Mouse (Mus musculus): ENCODE results near the gene Sec24a. TPM values are rescaled to one million over a fixed set of nuclear protein-coding genes. Genes with fewer than 3 reads are reported as not detected.

Sec24a gene
- 22.7 and 25.8 TPM in 2 replicates for polyA plus RNA-seq (2012)

DNA sequence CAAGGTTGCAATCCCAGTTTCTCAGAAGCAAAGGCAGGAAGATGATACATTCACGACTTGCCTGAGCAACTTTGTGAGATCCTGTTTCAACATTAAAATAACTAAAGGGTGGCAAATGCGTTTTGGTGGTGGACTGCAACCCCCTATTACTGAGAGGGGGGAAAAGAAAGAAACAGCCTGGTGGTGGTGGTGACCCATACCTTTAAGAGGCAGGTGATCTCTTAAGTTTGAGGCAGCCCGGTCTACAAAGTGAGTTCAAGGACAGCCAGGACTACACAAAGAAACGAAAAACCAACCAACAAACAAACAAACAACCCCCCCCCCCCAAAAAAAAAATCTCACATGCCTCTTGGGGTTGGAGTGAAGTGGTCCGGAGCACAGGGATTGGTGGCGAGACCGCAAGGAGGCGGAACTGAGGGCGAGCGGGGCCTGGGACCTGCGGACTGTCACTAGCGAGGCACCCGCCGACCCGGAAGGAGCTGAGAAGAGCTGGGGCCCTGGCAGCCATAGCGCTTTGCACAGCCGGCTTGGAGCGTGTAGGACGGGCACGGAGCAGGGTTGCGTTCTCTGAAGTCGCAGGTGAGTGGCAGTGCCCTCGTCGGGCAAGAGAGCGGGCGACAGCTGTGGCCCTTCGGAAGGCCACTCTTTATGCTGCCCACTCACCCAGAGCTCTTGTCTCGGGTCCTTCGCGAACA, at the start of gene Sec24a, which contains the start of gene Sar1b:
Gene Sec24a (minus strand): TSS at position 422 of the 695 bp plus-strand sequence.
Gene Sar1b (plus strand): TSS at position 475 of the 695 bp plus-strand sequence.
- TF ChIP-seq GATA1 (IDR thresholded peaks at IDR 0.05; ENCODE audit: low read length) = no peak

DNA sequence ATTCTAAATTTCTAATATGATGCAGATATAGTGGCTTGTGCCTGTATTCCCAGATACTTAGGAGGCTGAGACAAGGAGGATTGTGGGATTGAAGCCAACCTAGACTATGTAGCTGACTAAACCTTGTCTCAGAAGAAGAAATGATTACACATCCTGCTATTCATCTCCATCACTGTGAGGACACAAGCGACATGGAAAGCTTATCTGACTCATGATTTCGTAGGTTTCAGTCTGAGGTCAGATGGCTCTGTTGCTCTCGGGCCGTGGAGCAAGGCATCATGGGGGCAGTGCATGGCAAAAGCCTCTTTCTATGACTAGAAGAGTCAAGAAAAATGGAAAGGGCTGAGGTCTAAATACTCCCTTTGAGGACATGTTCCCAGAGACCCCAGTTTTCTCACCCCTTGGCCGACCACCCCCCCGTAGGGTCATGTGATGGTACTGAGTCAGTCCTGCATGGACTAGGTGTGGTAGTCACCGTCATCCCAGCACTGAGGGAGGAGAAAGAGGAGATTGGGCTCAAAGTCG, 48.6 kb upstream of the Sec24a start:
- no peak for TF ChIP-seq GATA1 (IDR thresholded peaks at IDR 0.05; ENCODE audit: low read length)

DNA sequence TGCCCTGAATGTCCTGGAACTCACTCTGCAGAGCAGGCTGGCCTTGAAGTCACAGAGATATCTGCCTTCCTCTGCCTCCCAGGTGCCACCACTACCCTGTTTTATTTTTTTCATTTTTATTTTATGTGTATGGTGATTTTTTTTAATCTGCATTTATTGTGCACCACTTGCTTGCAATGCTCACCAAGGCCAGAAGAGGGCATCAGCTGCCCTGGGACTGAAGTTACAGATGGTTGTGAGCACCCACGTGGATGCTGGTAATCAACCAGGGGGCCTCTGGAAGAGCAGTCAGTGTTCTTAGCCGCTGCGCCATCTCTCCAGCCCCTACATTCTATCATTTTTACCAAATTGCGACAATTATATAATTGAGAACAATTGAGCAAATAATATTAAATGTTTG, 47.8 kb upstream of the Sec24a start:
- TF ChIP-seq GATA1 (IDR thresholded peaks at IDR 0.05; ENCODE audit: low read length) = no peak

DNA sequence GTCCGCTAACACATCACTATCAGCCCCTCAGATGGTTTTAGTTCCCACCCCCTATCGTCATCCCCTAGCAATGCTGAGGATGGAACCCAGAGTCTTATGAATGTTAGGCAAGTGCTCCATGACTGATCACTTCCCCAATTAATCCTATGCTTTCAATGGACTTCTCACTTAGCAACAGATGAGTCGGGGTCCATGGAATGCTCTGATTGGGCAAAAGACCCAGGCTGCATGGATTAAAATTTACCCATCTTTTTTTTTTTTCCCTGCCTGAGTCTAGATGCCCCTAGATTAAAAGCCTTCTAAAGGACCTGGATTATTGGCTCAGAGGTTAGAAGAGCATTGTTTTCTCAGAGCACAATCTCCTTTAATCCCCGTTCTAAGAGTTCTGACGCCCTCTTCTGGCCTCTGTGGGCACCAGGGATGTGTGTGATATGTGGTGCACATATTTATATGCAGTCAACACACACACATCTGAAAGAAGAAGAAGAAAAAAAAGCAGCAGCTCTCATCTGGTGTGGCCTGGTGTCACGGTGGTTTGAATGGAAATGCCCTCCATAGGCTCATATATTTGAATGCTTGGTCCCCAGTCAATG, 46.3 kb upstream of the Sec24a start:
- TF ChIP-seq GATA1 (IDR thresholded peaks at IDR 0.05; ENCODE audit: low read length) = no peak

DNA sequence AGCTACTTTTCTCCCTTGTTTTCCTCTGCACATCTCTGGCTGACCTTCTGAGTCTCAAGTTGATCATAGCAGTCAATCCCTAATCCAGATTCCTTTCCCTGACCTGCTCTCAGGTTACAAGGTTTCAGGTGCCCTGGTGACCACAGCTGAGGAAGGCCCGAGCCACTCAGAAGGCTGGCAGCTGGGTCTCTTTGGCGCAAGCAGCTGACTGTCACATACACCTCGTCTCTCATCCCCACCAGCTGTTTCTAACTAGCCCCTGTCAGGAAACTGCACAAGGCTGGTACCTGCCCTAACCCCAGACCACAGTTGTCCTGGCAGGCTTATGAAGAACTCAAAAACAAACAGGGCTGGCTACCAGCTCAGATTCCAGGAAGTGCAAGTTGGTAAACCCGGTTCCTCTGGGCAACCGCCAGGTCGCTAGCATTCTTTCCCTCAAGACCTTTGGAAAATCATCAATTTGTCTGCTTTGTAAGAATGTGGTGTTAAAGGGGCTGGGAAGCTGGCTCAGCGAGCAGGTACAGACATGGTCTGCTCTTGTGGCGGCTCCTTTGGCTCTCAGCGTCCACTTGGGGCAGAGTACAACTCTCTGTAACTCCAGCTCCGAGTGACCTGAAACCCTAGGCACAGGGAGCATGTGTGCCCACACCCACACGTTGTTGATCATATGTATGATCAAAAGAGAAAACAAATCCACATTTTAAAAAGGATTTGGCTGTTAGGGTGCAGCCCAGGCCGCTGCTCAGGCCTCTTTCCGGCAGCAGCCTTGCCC, 43.9 kb upstream of the Sec24a start:
- TF ChIP-seq GATA1 (IDR thresholded peaks at IDR 0.05; ENCODE audit: low read length) = no peak

DNA sequence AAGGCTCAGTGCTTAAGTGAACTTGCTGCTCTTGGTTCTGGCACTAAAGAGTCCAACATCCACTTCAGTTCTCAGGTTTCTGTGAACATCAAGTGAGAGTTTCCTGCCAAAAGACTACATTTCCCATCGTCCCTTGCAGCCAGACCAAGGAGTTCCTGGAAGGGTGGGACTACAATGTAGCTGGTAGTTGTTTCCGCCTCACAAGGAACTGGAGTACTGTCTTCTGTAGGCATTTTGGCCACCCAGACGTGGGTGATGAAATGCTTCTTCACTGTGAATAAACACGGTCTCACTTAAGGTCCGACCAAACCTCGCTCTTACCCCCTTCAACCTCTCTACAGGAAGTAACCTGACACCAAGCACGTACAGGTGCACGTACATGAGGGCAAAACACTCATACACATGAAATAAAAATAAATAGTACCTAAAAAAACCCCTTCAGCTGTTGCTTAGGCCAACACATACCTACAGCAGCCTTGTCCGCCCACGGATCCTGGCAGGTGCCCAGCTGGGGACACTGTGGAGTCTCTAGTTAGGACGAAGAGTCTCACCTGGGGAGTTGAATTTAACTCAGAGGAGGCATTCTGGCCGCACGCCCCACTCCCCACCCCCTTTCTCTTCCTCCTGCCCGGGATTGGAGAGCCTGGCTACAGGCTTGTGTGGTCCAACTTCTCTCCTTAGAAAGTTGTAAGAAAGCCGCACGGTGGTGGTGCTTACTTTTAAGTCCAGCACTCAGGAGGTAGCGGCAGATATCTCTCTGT, 42.0 kb upstream of the Sec24a start:
- no peak for TF ChIP-seq GATA1 (IDR thresholded peaks at IDR 0.05; ENCODE audit: low read length)

DNA sequence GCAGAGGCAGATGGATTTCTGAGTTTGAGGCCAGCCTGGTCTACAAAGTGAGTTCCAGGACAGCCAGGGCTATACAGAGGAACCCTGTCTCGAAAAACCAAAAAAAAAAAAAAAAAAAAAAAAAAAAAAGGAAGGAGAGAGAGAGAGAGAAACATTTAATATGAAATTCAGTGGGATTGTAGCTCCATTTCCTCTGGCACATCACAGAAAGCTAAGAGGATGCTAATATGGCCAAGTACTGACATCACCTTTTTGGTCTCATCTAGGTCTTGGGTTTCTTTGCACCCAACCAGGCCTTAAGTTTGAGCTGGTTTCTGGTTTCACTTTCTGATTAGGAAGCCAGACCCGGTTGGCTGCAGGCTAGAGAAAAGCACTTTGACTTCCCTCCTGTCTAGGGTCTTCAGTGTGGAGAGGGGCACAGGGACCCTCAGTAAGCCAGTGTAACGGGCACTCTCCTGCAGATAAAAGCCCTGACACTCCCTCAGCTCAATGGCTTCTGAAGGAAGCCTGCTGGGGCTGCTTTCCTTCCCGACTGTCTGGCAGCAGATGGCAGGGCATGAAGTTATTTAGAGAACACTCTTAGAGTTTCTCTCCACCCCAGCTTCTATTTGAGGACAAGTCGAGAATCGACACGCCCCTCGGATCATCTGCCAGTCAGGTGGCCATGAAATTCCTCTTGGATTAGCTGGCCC, 37.3 kb upstream of the Sec24a start:
- TF ChIP-seq GATA1 (IDR thresholded peaks at IDR 0.05; ENCODE audit: low read length) = no peak

DNA sequence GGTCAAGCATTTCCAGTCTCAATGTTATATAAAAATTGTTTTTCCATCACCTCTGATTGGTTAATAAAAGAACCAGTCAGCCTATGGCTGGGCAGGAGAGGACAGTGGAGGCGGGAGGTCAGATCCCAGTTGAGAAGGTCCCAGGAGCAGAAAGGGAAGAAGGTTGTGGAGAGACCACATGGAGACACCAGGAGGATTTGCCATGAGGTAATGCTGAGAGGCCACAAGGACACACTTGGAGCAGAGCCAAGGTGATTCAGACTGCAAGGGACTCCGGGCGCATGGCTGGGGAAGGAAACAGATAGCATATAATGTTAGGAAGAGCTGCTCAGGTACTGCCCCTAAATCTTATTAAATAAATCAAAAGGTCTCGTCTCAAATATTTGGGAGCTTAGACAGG, 32.8 kb upstream of the Sec24a start:
- TF ChIP-seq GATA1 (IDR thresholded peaks at IDR 0.05; ENCODE audit: low read length) = no peak

DNA sequence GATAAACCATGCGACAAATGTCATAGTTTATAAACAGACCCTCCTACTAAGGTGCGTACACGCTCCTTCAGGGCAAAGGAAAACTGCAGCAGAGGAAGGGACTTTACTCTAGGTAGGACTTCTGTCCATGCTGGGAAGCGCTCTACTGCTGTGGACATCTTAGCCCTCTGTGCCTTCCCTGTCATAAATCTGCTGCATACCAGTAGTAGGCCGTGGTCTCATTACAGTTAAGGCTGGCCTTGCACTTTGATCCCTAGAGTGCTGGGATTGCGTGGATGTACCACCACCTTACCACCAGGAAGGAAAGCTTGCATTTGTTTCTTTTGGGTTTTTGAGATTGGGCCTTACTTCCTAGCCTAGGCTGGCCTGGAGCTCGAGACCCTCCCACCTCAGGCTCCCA, 27.2 kb upstream of the Sec24a start:
- no peak for TF ChIP-seq GATA1 (IDR thresholded peaks at IDR 0.05; ENCODE audit: low read length)

DNA sequence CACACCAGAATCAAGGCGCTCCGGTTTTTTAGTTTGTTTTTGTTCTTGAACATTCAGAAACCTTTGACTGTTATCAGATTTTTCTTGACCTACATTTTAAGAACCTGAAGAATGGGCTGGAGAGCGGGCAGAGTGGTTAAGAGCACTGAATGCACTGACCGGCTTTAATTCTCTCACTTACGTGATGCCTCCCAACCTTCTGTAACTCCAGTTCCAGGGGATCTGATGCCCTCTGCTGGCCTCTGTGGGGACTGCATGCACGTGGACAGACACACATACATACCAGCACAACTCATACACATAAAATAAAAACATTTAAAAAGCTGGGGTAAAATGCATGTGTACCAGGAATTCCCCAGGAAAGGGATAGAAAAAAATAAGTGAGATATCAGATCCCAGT, 22.5 kb upstream of the Sec24a start:
- no peak for TF ChIP-seq GATA1 (IDR thresholded peaks at IDR 0.05; ENCODE audit: low read length)

DNA sequence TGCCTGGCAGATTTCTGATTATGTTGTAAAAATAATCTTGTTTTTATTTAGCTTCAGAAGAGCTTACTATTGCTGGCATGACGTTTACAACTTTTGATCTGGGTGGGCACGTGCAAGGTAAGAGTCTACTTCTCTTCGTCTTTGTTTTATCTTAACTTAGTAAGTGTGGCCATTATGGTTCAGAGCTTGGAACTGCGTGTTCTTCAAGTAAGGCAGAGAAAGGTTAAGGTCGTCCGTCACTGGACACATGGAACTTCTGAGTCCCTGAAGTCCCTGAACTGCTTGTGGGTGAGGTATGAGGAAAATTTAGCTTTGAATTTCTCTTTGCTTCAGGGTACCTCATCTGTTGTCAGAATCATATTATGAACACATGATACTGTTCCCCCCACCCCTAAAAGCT, 19.3 kb upstream of the Sec24a start:
- TF ChIP-seq GATA1 (IDR thresholded peaks at IDR 0.05; ENCODE audit: low read length) = no peak

DNA sequence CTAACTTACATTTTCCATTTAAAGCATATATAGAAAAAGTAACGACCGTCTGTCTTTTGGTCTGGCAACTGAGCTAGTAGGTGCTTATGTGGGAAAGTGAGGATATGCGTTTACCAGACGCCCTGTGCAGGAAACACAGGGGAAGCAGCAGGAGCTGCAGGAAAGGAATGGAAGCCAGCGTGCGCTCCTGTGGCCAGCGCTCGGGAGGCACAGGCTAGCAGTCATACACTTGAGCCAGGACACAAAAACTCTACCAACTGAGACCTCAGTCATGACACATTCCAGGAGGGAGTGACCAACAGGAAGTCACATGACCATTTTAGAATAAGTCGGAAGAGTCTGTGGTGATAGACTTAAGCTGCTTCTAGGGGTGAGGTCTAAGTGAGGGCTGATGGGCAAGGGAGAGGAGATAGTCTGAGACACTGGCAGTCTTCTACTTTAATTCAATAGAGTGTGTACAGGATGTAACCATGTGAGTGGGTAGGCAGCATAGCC, 17.4 kb upstream of the Sec24a start:
- no peak for TF ChIP-seq GATA1 (IDR thresholded peaks at IDR 0.05; ENCODE audit: low read length)

DNA sequence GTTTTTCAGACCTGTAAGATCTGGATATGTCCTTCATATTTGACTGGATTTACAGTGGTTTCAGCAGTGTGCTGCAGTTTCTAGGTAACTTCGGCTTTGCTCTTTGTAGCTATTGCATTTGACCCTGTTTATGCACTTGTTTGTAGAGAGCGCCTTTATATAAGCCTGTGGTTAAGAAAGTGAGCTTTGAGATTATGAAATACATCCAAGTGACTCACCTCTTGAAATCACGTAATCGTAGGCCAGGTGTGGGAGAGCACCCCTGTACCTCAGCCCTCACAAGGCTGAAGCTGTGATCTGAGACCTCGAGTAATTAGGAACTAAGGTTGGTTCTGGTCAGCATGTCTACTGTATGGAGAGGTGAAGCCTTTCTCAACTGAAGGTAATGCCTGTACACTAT, 14.0 kb upstream of the Sec24a start:
- TF ChIP-seq GATA1 (IDR thresholded peaks at IDR 0.05; ENCODE audit: low read length) = no peak

DNA sequence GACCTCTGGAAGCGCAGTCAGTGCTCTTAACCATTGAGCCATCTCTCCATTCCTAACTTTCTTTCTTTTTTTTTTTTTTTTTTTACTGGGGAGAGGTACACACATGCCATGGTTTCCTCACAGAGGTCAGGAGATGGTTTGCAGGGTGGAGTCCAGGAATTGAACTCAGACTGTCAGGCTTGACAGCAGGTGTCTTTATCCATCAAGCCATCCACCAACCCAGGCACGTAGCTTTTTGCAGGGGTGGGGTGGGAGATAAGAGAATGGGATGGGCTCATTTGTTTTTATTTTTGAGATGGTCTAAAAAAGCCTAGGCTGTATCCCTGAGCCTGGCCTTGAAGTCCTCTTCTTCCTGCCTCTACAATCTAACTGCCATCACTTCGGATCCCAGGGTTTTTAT, 12.1 kb upstream of the Sec24a start:
- no peak for TF ChIP-seq GATA1 (IDR thresholded peaks at IDR 0.05; ENCODE audit: low read length)

DNA sequence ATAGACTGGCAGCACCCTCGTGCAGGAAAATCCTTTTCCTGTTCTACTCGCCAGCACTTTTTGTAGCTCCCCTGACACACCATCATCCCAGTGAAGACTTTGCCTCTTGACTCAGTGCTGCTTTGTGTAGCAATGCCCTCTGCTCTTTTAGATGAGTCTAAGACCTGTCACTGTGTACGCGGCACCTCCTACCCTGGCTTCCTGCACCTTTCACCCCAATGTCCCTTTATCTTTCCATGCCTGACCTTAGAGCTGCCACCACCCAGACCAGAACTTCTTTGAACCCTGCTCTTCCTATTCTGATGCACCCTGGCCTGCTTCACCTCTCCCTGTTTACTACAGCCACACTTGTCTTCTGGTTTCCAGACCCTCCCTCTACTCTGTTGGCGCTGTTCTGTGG, 4.9 kb upstream of the Sec24a start:
- no peak for TF ChIP-seq GATA1 (IDR thresholded peaks at IDR 0.05; ENCODE audit: low read length)
